Comparison of ENCODE assay signal across 19 mouse cellular contexts in the genomic region with DNA sequence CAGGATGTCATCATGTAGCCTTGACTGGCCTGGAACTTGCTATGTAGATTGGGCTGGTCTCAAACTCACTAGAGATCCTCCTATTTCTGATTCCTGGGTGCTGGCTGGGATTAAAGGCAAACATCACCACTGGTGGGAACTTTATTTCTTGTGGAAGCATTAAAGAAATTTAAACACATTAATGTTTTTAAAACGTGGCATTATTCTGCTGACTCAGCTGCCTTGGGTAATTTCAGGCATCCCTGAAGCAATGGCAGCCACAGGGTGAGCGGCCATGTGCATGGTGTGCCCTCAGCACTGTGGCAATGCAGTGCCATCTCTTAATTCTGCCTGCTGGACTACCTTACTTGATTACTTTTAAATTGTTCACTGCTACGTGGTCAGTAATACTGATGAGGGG.
"Had no signal": no experiment of that assay in that cellular context is flagged by ENCODE, and none has a peak within 500 bp of the region (broad histone marks: within the 10 kb centered on the region; RNA-seq: fewer than 3 reads in every experiment).

No protein-coding gene starts in this region.

- H3K36me3 ChIP-seq: heart, embryonic 15.5 days had no signal

- H3K4me2 ChIP-seq: heart, embryonic 11.5 days; heart, embryonic 13.5 days; heart, embryonic 15.5 days; hindbrain, embryonic 13.5 days; kidney, embryonic 15.5 days; limb, embryonic 12.5 days; liver, embryonic 11.5 days; liver, embryonic 13.5 days; liver, embryonic 15.5 days had no signal

- H3K27me3 ChIP-seq: heart, embryonic 13.5 days; heart, embryonic 15.5 days; hindbrain, embryonic 13.5 days; kidney, embryonic 15.5 days; limb, embryonic 12.5 days; liver, embryonic 13.5 days; liver, embryonic 15.5 days had no signal

- H3K9ac ChIP-seq: heart, embryonic 13.5 days; heart, embryonic 15.5 days; kidney, embryonic 15.5 days; limb, embryonic 12.5 days; liver, embryonic 13.5 days; liver, embryonic 15.5 days had no signal

- H3K4me3 ChIP-seq: gastrocnemius, adult 2 months; heart, adult 2 months; heart, embryonic 13.5 days; heart, embryonic 15.5 days; hindbrain, embryonic 13.5 days; kidney, embryonic 15.5 days; layer of hippocampus, adult 2 months; left cerebral cortex, adult 2 months; limb, embryonic 10.5 days; limb, embryonic 12.5 days; liver, embryonic 13.5 days; liver, embryonic 15.5 days had no signal

- H3K4me1 ChIP-seq: limb, embryonic 10.5 days; limb, embryonic 12.5 days had no signal

- H3K27ac ChIP-seq: gastrocnemius, adult 2 months; heart, adult 2 months; heart, embryonic 13.5 days; heart, embryonic 15.5 days; hindbrain, embryonic 13.5 days; hindbrain, postnatal 0 days; kidney, embryonic 15.5 days; kidney, postnatal 0 days; layer of hippocampus, adult 2 months; left cerebral cortex, adult 2 months; limb, embryonic 10.5 days; limb, embryonic 12.5 days; liver, embryonic 13.5 days; liver, embryonic 15.5 days had no signal

- DNase-seq: gastrocnemius, postnatal 25 days; heart, adult 11 months; kidney, adult 11 months had no signal

- H3K9me3 ChIP-seq: heart, embryonic 13.5 days; heart, embryonic 15.5 days; hindbrain, embryonic 13.5 days; kidney, embryonic 15.5 days; limb, embryonic 10.5 days; limb, embryonic 12.5 days; liver, embryonic 13.5 days; liver, embryonic 15.5 days had no signal
